Mouse (Mus musculus) kidney, embryonic 15.5 days (tissue): ENCODE measurements at regions not wholly inside any gene's neighbourhood (a gene's known extent, or its start where the extent isn't known, plus 50 kb on each side); places are given as distances from the start of the nearest gene placed in this dataset.
A peak's percentile ranks its signal among the peaks of the same experiment; 100 is the strongest.

Source experiments
- ATAC-seq: fragments of 200-750 bp; cut with Nextera tagmentation; replicated peaks from 2 replicates; pipeline ENCODE4 v1.8.0; 2017; ENCODE audit warnings: moderate TSS enrichment; ENCODE audit not compliant: low FRiP score
- H3K27ac ChIP-seq: fragments of 300-500 bp; sonication (generic); 2 replicates; pipeline ENCODE4 v1.5.1; 2015; ENCODE audit warnings: mild to moderate bottlenecking, inconsistent platforms
- H3K27me3 ChIP-seq: fragments of 300-500 bp; sonication (generic); 2 replicates; pipeline ENCODE4 v1.6.1; 2015; ENCODE audit warnings: inconsistent platforms
- H3K36me3 ChIP-seq: fragments of 300-500 bp; sonication (generic); 2 replicates; pipeline ENCODE4 v1.6.1; 2015; ENCODE audit warnings: inconsistent platforms
- H3K4me1 ChIP-seq: fragments of 300-500 bp; sonication (generic); 2 replicates; pipeline ENCODE4 v1.6.1; 2015; ENCODE audit warnings: inconsistent platforms
- H3K4me2 ChIP-seq: fragments of 300-500 bp; sonication (generic); 2 replicates; pipeline ENCODE4 v1.6.1; 2015; ENCODE audit warnings: moderate library complexity, mild to moderate bottlenecking, inconsistent platforms
- H3K4me3 ChIP-seq: fragments of 300-500 bp; sonication (generic); replicated peaks from 2 replicates; pipeline ENCODE4 v1.5.1; 2015; ENCODE audit warnings: mild to moderate bottlenecking, inconsistent platforms
- H3K9ac ChIP-seq: fragments of 300-500 bp; sonication (generic); 2 replicates; pipeline ENCODE4 v1.6.1; 2015; ENCODE audit warnings: mild to moderate bottlenecking, inconsistent platforms
- H3K9me3 ChIP-seq: fragments of 300-500 bp; sonication (generic); replicated peaks from 2 replicates; pipeline ENCODE4 v1.6.1; 2016; ENCODE audit warnings: inconsistent platforms
- WGBS: fragments of 180-500 bp; shearing (Covaris S2); methylation state at CpG from one replicate; pipeline ENCODE4 v1.1.7; 2015; ENCODE audit warnings: mixed read lengths; 5-methylcytosine and 5-hydroxymethylcytosine counted together

DNA sequence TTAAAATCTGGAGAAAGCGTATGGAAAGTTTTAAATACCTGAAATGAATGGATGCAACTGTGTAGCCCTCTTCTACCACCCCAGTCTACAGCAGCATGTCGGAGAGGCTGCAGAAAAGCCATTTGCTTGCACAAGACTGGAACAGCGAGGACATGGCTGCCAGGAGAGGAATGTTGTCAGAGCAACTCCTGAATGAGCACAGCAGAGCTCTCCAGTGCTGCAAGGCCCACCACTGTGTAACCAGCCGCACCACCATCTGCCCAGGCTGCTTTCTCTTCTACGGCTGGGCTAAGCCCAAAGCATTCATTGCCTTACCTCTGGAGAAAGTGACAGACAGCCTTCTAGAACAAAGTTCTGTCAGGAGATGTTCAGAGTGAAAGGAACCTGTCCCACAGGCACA lies 65.3 kb upstream of the Gm11238 start:
- ATAC-seq, result no peak

DNA sequence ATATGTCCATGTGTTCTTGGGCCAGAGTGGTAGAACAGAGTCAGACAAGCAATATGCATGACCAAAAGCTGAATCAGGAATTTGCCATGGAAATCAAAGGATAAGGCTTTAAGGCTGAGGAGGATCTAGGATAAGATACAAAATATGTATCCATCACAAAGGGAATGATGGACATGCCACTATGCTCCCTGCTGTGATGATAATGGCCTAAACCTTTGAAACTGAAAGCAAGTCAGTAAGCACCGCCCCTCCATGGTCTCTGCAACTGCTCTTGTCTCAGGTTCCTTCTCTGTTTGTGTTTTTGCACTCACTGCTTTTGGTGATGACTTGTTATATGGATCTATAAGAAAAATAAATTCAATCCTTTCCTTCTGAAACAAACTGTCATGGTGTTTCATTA lies 76.1 kb upstream of the Gm11238 start:
- Histone ChIP-seq H3K27me3 (no peaks in the 10 kb centered on the region), H3K36me3 (no peaks in the 10 kb centered on the region), H3K27ac (no peak overlapping the region), H3K4me1 (no peaks in the 10 kb centered on the region), H3K4me3 (no peak overlapping the region), H3K4me2 (no peak overlapping the region), H3K9ac (no peak overlapping the region), H3K9me3 (no peaks in the 10 kb centered on the region)
- no peak for ATAC-seq
- WGBS, result 89% methylated on average over 1 of the region's 1 CpGs

More for the DNA sequence above, 65.3 kb upstream of the Gm11238 start:
- H3K4me2 ChIP-seq, result no peak overlapping the region
- no peaks in the 10 kb centered on the region; the same call in 1 of the 2 replicates for H3K9me3 ChIP-seq
- H3K4me1 ChIP-seq, result no peaks in the 10 kb centered on the region
- H3K4me3 ChIP-seq, result no peak overlapping the region
- H3K9ac ChIP-seq, result no peak overlapping the region
- H3K27me3 ChIP-seq, result no peaks in the 10 kb centered on the region
- H3K27ac ChIP-seq, result no peak overlapping the region
- WGBS, result 86% methylated on average over 5 of the region's 5 CpGs
- no peaks in the 10 kb centered on the region for H3K36me3 ChIP-seq

DNA sequence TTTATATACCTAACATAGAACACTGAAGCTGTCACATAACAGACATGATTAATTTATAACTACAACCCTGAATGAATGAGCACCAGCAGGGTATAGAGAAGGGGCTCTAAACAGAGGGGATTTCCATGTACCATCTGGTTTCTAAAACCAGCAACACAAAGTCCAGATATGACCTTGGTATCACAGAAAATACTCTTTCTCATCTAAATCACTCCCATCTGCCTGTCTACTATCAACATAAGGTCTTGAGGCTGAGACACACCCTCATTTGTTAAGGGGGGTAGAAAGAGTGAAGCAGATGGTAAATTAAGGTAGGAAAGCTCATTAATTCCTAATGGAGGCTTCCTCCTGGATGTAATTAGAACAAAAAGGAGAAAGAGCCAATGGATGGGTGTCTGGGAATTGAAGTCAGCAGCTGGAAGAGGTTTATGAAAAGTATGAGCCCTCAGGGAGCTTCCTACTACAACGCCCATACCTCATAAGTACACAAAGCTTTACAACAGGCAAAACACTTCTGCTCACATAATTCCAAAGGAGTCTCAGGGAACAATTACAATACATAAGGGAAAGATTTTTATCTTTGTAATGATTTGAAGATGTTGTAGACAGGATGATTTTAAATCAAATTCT lies 83.0 kb upstream of the Gm11238 start:
- Histone ChIP-seq H3K9ac (no peak overlapping the region), H3K4me3 (no peak overlapping the region), H3K27me3 (no peaks in the 10 kb centered on the region), H3K9me3 (no peaks in the 10 kb centered on the region), H3K4me1 (no peaks in the 10 kb centered on the region), H3K36me3 (no peaks in the 10 kb centered on the region), H3K27ac (no peak overlapping the region), H3K4me2 (no peak overlapping the region)
- no peak for ATAC-seq
- 76% methylated on average over 1 of the region's 1 CpGs for WGBS

DNA sequence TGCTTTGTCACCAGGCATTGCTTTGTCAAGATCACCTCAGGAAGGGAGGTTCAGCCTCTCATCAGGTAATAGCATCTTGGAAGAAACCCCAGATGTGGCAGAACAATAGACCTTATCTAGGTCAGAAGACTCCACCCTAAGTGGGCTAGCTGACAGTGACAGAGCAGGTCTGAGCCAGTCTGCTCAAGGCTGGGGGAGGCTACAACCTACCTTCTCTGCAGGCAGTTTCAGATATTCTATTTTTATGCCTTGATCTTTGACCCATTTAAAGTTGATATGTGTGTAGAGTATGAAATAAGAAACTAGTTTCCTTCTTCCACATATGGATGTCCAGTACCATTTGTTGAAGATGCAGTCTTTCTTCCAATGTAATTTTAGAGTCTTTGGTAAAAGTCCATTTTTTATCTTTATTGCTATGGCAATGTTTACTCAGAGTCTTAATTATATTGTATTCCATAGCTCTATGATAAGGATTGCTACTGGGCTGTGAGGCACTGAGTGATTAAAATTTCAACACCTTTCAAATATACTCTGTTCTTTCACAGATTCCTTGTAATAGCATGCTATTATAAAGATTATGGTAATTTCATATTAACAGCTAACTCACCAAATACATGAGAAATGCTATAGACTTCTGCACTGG lies 88.8 kb upstream of the Gm11238 start:
- no peak for ATAC-seq

DNA sequence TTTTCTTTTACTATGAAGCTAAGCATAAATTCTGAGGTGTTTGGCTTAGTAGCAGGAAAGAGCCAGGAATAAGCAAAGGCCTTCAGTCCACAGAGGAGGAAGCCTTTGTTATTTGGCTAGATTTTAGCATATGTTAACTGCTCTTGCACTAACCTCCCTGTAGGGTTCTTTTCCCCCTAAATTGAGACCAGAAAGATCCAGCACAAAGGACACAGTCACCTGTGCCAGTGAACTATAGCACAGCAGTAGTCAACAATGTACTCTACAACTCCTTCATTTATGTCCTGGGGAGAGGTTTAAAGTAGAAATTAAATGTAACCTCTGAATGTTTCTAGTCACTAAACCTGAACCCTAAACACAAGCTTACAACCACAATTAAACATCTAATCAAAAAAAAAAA lies 90.1 kb upstream of the Gm11238 start:
- Histone ChIP-seq H3K27me3 (no peaks in the 10 kb centered on the region), H3K36me3 (no peaks in the 10 kb centered on the region), H3K9ac (no peak overlapping the region), H3K4me2 (no peak overlapping the region), H3K4me1 (no peaks in the 10 kb centered on the region), H3K9me3 (no peaks in the 10 kb centered on the region), H3K27ac (no peak overlapping the region), H3K4me3 (no peak overlapping the region)
- ATAC-seq, result no peak

More for the DNA sequence above, 88.8 kb upstream of the Gm11238 start:
- Histone ChIP-seq H3K4me1 (no peaks in the 10 kb centered on the region), H3K9me3 (no peaks in the 10 kb centered on the region), H3K9ac (no peak overlapping the region), H3K27me3 (no peaks in the 10 kb centered on the region), H3K27ac (no peak overlapping the region), H3K36me3 (no peaks in the 10 kb centered on the region), H3K4me2 (no peak overlapping the region), H3K4me3 (no peak overlapping the region)

DNA sequence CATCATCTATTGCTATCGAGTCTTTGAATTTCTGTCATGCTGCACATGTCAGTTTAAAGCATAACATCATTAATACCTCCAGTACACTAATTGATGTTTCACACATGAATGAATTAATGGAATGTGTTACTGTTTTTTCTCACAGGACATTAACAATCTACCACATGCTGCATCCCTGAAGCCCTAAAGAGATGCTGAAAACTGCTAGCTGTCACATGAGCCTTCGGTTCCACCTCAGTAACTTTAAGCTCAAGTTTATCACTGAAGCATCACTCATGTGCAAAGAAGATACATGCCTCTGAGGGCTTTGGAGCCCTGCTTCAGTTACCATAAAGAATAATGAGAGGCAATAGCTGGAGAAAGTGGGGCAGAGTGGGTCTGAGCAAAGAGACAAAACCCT lies 91.0 kb upstream of the Gm11238 start:
- H3K27ac ChIP-seq, result no peak overlapping the region
- no peaks in the 10 kb centered on the region for H3K4me1 ChIP-seq
- no peak overlapping the region for H3K4me3 ChIP-seq
- no peak overlapping the region for H3K9ac ChIP-seq
- peak; percentile 64 for ATAC-seq
- WGBS, result 50% methylated on average over 2 of the region's 2 CpGs
- no peak overlapping the region for H3K4me2 ChIP-seq
- H3K9me3 ChIP-seq, result no peaks in the 10 kb centered on the region
- H3K36me3 ChIP-seq, result no peaks in the 10 kb centered on the region
- H3K27me3 ChIP-seq, result no peaks in the 10 kb centered on the region

DNA sequence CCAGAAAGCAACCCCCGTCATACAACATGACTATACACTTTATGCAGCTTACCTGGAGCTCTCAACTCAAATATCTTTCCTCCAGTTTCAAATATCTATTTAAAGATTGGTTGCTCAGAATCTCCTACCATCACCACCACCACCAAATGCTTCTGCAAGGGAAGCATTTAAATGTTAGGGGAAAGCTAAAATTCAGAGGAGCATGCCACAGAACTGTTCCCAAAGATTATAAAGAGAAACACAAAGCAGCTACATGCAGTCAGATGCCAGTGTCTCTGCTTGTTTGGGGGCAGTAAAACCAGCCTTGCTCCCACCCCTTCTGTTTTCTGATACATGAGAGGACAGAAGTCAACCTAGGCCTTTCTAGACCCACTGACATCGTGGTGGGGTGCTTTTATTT lies 100.8 kb upstream of the Gm11238 start:
- no peak overlapping the region for H3K27ac ChIP-seq
- no peak for ATAC-seq
- no peak overlapping the region for H3K4me2 ChIP-seq
- H3K9me3 ChIP-seq, result no peaks in the 10 kb centered on the region
- no peaks in the 10 kb centered on the region for H3K4me1 ChIP-seq
- 77% methylated on average over 2 of the region's 2 CpGs for WGBS
- no peak overlapping the region for H3K9ac ChIP-seq
- no peak overlapping the region for H3K4me3 ChIP-seq
- no peaks in the 10 kb centered on the region for H3K36me3 ChIP-seq
- no peaks in the 10 kb centered on the region for H3K27me3 ChIP-seq

DNA sequence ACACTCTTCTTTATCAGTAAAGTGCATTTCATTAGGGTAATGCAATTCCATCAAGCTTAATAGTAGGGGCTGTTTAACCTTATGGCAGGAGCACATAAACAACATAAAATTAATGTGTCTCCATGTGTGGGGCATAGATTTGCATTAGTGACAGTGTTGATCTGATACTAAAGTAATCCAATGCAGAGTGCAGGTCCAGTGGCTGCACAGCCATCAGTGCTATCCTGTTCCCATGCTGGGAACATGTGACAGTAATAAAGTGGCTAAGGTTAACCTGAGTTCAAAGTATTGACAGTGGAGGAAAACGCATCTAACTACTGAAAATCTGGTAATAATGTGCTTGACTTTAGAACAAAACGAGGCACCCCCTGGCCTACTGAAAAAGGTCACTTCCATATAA lies 84.3 kb upstream of the Gm11487 start:
- ATAC-seq, result peak; percentile 91
- no peak overlapping the region for H3K4me2 ChIP-seq
- peaks cover 6% of the 10 kb centered on the region; the same call in 1 of the 2 replicates for H3K4me1 ChIP-seq
- H3K9ac ChIP-seq, result no peak overlapping the region
- 0 out of 2 replicates have a peak, but pooled peaks cover 3% of the 10 kb centered on the region for H3K9me3 ChIP-seq
- 16% methylated on average over 2 of the region's 2 CpGs for WGBS
- H3K27ac ChIP-seq, result no peak overlapping the region
- H3K36me3 ChIP-seq, result no peaks in the 10 kb centered on the region
- H3K27me3 ChIP-seq, result no peaks in the 10 kb centered on the region
- H3K4me3 ChIP-seq, result no peak overlapping the region

DNA sequence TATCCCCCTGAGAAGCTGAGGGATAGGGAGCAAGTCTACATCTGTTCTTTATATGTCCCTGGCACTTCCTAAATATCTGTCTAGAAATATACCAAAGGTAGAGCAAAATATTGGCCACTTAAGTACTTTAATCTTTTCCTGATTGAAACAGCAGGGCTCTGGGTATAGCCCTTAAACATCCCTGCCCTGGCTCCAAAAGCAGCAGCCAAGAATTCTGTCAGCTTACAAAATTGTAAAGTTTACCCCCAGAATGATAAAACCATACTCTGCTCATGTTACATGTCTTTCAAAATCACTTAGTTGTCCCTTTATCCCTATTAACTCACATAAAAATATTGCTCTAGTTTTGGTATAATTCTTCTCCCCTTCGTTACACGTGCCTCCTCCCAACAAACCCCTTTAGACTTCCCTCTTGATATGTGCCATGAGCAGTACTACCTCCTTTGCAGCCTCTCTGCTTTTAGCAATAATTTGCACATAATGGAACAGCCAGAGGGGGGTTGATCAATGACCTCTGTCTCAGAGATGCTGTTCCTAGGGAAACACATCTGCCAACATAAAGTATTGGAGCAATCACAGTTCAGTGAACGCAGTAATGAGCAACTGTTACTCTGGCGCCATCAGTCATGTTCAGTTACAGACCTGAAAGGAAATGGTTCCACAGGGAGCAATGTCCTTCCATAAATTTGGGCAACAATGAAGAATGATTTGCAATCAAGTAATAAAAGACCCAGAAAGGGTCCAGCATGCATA lies 83.6 kb upstream of the Gm11487 start:
- WGBS, result 19% methylated on average over 4 of the region's 4 CpGs
- H3K9ac ChIP-seq, result no peak overlapping the region
- 0 out of 2 replicates have a peak, but pooled peaks cover 3% of the 10 kb centered on the region for H3K9me3 ChIP-seq
- no peak overlapping the region for H3K27ac ChIP-seq
- H3K27me3 ChIP-seq, result no peaks in the 10 kb centered on the region
- ATAC-seq, result peak; percentile 93
- H3K4me1 ChIP-seq, result peaks cover 6% of the 10 kb centered on the region; the same call in 1 of the 2 replicates
- H3K36me3 ChIP-seq, result no peaks in the 10 kb centered on the region
- no peak overlapping the region for H3K4me3 ChIP-seq
- no peak overlapping the region for H3K4me2 ChIP-seq

DNA sequence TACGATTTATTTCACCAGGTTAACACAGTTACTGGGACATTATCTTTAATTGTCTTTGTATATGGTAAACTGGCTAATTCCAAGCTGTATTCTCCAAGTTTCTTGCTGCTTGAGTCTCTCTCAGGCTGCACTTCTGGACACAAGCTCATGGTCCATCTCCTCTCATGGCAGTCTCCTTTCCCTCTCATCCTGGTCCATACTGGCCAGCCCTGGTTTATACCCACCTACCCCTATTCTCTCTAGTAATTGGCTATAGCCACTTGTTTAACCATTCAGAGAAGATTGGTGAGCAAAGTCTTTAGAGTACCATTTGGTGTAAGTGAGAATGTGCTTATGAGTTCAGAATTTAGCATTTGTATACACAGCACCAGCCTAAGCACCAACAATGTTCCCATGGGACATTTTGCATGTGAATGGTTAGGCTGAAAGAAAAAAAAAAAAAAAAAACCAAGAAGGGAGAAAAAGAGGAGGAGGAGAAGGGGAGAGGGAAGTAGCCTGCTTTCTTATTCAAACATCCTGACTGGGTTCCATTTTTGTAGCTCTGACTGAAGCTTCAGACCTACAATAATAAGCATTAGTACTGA lies 63.2 kb upstream of the Gm11487 start:
- H3K4me3 ChIP-seq, result no peak overlapping the region
- H3K4me2 ChIP-seq, result no peak overlapping the region
- WGBS, result 74% methylated on average over 1 of the region's 1 CpGs

More for the DNA sequence above, 63.2 kb upstream of the Gm11487 start:
- H3K36me3 ChIP-seq, result no peaks in the 10 kb centered on the region
- no peak for ATAC-seq
- no peak overlapping the region for H3K9ac ChIP-seq
- H3K9me3 ChIP-seq, result no peaks in the 10 kb centered on the region
- H3K27ac ChIP-seq, result no peak overlapping the region
- H3K4me1 ChIP-seq, result no peaks in the 10 kb centered on the region
- no peaks in the 10 kb centered on the region for H3K27me3 ChIP-seq
